Mouse (Mus musculus) limb, embryonic 14.5 days (tissue): ENCODE measurements around the gene Begain. TPM values are rescaled to one million over a fixed set of nuclear protein-coding genes. Genes with fewer than 3 reads are reported as not detected.

ENCODE experiments used
- ATAC-seq: fragments of 200-750 bp; cut with Nextera tagmentation; 2 replicates; pipeline ENCODE4 v1.8.0; 2017; ENCODE audit warnings: low read depth, moderate number of reproducible peaks, moderate TSS enrichment; ENCODE audit not compliant: low FRiP score
- DNase-seq: peaks from one replicate; pipeline ENCODE4 v3.0.0-alpha.2; 2015; ENCODE audit warnings: low spot score
- H3K27ac ChIP-seq: fragments of 300-500 bp; sonication (generic); replicated peaks from 2 replicates; pipeline ENCODE4 v1.5.1; 2014; ENCODE audit warnings: low read depth, mild to moderate bottlenecking, low read length, moderate library complexity, mixed read lengths
- H3K27me3 ChIP-seq: fragments of 300-500 bp; sonication (generic); 2 replicates; pipeline ENCODE4 v1.6.1; 2014; ENCODE audit warnings: low read length, mixed read lengths; ENCODE audit not compliant: control insufficient read depth, insufficient read depth
- H3K36me3 ChIP-seq: fragments of 300-500 bp; sonication (generic); 2 replicates; pipeline ENCODE4 v1.6.1; 2014; ENCODE audit warnings: mild to moderate bottlenecking, low read length, moderate library complexity, mixed read lengths; ENCODE audit not compliant: control insufficient read depth, insufficient read depth
- H3K4me1 ChIP-seq: fragments of 300-500 bp; sonication (generic); 2 replicates; pipeline ENCODE4 v1.6.1; 2014; ENCODE audit warnings: antibody characterized with exemption, low read length, mixed read lengths; ENCODE audit not compliant: control insufficient read depth, insufficient read depth
- H3K4me2 ChIP-seq: fragments of 300-500 bp; sonication (generic); replicated peaks from 2 replicates; pipeline ENCODE4 v1.6.1; 2014; ENCODE audit warnings: low read depth, mild to moderate bottlenecking, low read length, moderate library complexity; ENCODE audit not compliant: severe bottlenecking
- H3K4me3 ChIP-seq: fragments of 300-500 bp; sonication (generic); replicated peaks from 2 replicates; pipeline ENCODE4 v1.5.1; 2014; ENCODE audit warnings: low read length
- H3K9ac ChIP-seq: fragments of 300-500 bp; sonication (generic); 2 replicates; pipeline ENCODE4 v1.6.1; 2014; ENCODE audit warnings: mild to moderate bottlenecking, low read depth, low read length, moderate library complexity; ENCODE audit not compliant: severe bottlenecking
- H3K9me3 ChIP-seq: fragments of 300-500 bp; sonication (generic); 2 replicates; pipeline ENCODE4 v1.6.1; 2016; ENCODE audit warnings: low read length; ENCODE audit not compliant: control insufficient read depth
- POLR2A ChIP-seq: fragments of 200-500 bp; IDR thresholded peaks from 2 replicates; pipeline ENCODE4 v1.8.0; 2012; ENCODE audit warnings: inconsistent platforms, mild to moderate bottlenecking, moderate library complexity, borderline replicate concordance; ENCODE audit not compliant: insufficient read depth, insufficient read length; ENCODE audit errors: extremely low read depth
- WGBS: fragments of 180-500 bp; shearing (Covaris S2); extraction: QIAGEN DNeasy Blood & Tissue Kit; methylation state at CpG from one replicate; pipeline ENCODE4 v1.1.7; 2014; 5-methylcytosine and 5-hydroxymethylcytosine counted together
- polyA plus RNA-seq, 2 experiments: library from polyadenylated mRNA; depleted of rRNA in 1 of 2; stranded (reverse) in 1 of 2; unstranded in 1 of 2; fragments of >200 nt; fragmentation: Nextera tagmentation in 1 of 2; extraction: Ambion mirVana in 1 of 2; gene quantifications; 2 replicates each; pipeline versions ENCODE4 v1.2.1 to v1.2.3; 2012 to 2014

Begain gene
- polyA plus RNA-seq, 2 experiments, result 16.5 to 45.0 TPM

DNA sequence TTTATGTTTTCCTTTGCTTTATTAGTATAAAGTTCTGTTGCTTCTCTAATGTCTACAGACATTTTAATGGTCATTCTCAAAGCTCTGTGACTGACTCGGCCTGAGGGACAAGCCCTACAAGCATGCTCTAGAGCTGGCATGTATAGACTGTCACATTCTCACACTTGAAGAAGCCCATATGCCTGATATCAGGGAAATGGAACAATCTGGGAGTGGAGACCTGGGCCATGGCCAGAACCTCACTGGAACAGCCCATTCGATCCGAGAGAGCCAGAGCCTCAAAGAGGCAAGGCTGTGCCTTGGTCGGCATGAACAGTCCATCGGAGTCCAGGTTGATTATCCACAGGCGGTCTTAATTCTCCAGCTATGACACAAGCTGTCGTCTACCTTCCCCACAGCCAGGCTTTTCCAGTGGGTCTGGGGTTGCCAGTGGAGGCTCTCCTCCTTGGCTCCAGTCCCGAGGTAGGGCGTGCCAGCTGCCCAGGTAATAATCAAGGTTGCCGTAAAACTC lies 45.8 kb downstream of the Begain start:
- Histone ChIP-seq H3K27ac (no peak overlapping the region), H3K9ac (no peak overlapping the region), H3K4me3 (no peak overlapping the region), H3K4me1 (0 out of 2 replicates have a peak, but pooled peaks cover 3% of the 10 kb centered on the region), H3K27me3 (no peaks in the 10 kb centered on the region), H3K4me2 (no peak overlapping the region), H3K36me3 (peaks cover 2% of the 10 kb centered on the region; the same call in 1 of the 2 replicates), H3K9me3 (no peaks in the 10 kb centered on the region)
- no peak for TF ChIP-seq POLR2A
- no peak for ATAC-seq
- no peak for DNase-seq
- 36% methylated on average over 10 of the region's 10 CpGs for WGBS

DNA sequence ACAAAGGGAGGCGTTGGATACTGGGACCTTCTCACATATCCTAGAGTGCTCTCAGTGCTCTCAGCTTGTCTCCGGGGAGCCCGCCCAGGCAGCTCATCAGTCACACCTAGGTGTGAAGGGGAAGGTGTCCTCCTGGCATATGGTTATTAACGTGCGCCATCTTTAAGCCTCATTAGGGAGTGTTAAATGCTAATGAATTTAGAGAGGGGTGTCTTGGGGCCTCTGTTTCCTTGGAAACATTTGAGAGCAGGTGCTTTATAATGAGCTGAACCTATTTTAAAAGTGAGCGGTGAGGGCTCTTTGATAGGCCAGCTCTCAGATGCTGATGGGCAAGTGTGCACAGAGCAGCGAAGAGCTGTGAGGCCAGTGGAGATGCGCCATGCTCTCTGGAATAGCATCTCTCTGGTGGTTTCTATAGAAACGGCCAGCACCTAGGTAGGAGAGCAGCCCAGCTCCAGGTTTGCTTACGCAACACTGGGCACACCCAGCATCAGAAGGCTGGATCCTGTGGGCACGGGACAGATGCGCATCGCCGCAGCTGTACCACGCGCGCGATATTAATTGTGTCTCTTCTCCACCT lies 57.9 kb downstream of the Begain start:
- no peak for ATAC-seq
- DNase-seq, result no peak
- Histone ChIP-seq H3K27ac (no peak overlapping the region), H3K4me1 (no peaks in the 10 kb centered on the region), H3K4me3 (no peak overlapping the region), H3K27me3 (no peaks in the 10 kb centered on the region), H3K36me3 (no peaks in the 10 kb centered on the region), H3K9me3 (no peaks in the 10 kb centered on the region), H3K4me2 (no peak overlapping the region), H3K9ac (no peak overlapping the region)
- 72% methylated on average over 18 of the region's 18 CpGs for WGBS
- TF ChIP-seq POLR2A, result no peak

DNA sequence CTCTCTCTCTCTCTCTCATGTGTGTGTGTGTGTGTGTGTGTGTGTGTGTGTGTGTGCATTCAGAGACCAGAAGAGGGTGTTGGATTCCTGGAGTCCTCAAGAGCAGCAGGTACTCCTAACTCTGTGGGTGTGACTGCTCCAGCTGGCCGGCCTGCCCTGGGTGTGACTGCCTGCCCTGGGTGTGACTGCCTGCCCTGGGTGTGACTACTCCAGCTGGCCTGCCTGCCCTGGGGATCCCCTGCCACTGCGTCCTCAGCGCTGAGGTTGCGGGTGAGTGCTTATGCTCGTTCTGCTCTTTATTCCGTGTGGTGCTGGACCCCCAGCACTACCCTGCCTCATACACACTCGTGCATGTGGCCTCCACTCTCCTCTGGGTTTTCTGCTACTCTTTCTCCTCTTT lies 65.0 kb downstream of the Begain start:
- DNase-seq (no peak), ATAC-seq (no peak)
- no peaks in the 10 kb centered on the region for H3K27me3 ChIP-seq
- H3K4me3 ChIP-seq, result no peak overlapping the region
- H3K4me1 ChIP-seq, result no peaks in the 10 kb centered on the region
- no peaks in the 10 kb centered on the region for H3K36me3 ChIP-seq
- H3K9me3 ChIP-seq, result no peaks in the 10 kb centered on the region
- H3K27ac ChIP-seq, result no peak overlapping the region
- 69% methylated on average over 3 of the region's 7 CpGs for WGBS
- H3K9ac ChIP-seq, result no peak overlapping the region
- no peak for TF ChIP-seq POLR2A
- H3K4me2 ChIP-seq, result no peak overlapping the region

DNA sequence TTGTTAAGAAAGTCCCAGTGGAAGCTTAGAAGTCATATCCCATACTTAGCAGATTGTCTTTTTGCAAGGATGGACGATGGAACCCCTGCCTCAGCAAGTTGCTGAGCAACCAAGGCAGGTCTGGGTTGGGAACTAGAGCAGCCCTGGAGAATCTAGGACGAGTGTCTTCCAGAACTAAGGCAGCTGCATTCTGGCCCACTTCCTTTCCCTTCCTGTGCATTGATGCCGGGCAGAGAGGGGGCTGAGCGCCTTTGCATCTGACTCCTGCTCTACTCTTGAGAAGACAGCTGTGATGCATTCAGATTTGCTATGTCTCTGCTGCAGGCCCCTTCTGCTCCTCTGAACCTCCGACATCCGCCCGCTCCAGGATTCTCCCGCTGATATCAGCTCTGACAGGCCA lies 70.8 kb downstream of the Begain start:
- ATAC-seq, result no peak
- Histone ChIP-seq H3K4me2 (no peak overlapping the region), H3K27me3 (no peaks in the 10 kb centered on the region), H3K9ac (no peak overlapping the region), H3K4me3 (no peak overlapping the region), H3K36me3 (no peaks in the 10 kb centered on the region), H3K4me1 (no peaks in the 10 kb centered on the region), H3K9me3 (no peaks in the 10 kb centered on the region), H3K27ac (no peak overlapping the region)
- TF ChIP-seq POLR2A, result no peak
- WGBS, result 78% methylated on average over 8 of the region's 8 CpGs
- no peak for DNase-seq

DNA sequence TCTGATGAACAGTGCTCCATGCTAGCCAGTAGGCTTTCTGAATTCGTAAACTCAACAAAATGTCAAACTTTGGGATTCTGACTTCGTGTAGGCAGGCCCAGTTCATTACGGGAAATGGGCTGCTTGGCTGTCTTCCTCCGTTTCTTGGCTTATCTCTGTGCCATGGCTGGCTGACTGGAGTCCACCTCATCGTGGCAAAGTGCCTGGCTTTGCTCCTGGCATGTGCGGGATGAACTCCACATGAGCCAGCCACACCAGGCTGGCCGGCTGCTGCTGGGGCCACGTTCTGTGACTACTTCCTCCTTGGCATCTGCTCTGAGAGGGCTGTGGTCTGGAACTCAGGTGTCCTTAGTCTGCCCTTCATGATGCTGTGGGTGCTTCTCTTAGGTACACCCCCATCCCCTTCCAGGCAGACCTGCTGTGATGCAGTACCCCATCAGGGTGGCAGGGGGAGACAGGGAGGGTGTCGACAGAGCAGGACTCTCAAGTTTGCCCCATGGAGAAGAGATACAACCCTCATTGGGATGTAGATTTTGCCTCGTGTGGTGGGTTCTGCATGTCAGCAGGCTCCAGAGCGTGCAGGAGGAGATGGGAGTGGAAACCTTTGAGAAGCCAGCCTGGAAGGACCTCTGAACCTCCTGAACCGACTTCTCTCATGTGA lies 71.9 kb downstream of the Begain start:
- TF ChIP-seq POLR2A, result no peak
- DNase-seq, result no peak
- no peaks in the 10 kb centered on the region for H3K4me1 ChIP-seq
- no peak overlapping the region for H3K4me2 ChIP-seq
- H3K36me3 ChIP-seq, result no peaks in the 10 kb centered on the region
- no peak overlapping the region for H3K9ac ChIP-seq
- H3K27ac ChIP-seq, result no peak overlapping the region
- no peaks in the 10 kb centered on the region for H3K27me3 ChIP-seq
- WGBS, result 83% methylated on average over 12 of the region's 12 CpGs
- no peak overlapping the region for H3K4me3 ChIP-seq
- no peak for ATAC-seq
- no peaks in the 10 kb centered on the region for H3K9me3 ChIP-seq
